Mouse (Mus musculus) MEL (cell line): ENCODE results near the gene 1110051M20Rik. TPM values are rescaled to one million over a fixed set of nuclear protein-coding genes. Genes with fewer than 3 reads are reported as not detected.

Experiments used
- DNase-seq: peaks from one replicate; pipeline ENCODE4 v3.0.0; 2011; ENCODE audit warnings: low read depth, low spot score
- H3K27ac ChIP-seq: 2 replicates; pipeline ENCODE4 v1.5.1; 2012; ENCODE audit warnings: low read depth, mild to moderate bottlenecking, control low read depth, low read length, moderate library complexity; ENCODE audit not compliant: control insufficient read depth
- H3K27me3 ChIP-seq, 2 experiments: fragments of 150-350 bp in 1 of 2; sonication (generic) in 1 of 2; 2 replicates each; pipeline ENCODE4 v1.6.1; 2012; ENCODE audit warnings: low read length in 2 of 2, mild to moderate bottlenecking in 2 of 2, improper control_type of control experiment in 1 of 2, moderate library complexity in 1 of 2; ENCODE audit not compliant: insufficient read depth in 2 of 2, control insufficient read depth in 1 of 2
- H3K36me3 ChIP-seq, 2 experiments: 2 replicates each; pipeline ENCODE4 v1.6.1; 2012 to 2014; ENCODE audit warnings: low read length in 2 of 2, improper control_type of control experiment in 1 of 2, inconsistent platforms in 1 of 2, mild to moderate bottlenecking in 1 of 2; ENCODE audit not compliant: insufficient read depth in 2 of 2, control insufficient read depth in 1 of 2
- H3K4me1 ChIP-seq, 2 experiments: fragments of 150-350 bp in 1 of 2; sonication (generic) in 1 of 2; 2 replicates each; pipeline ENCODE4 v1.6.1; 2012; ENCODE audit warnings: low read length in 2 of 2, improper control_type of control experiment in 1 of 2, mild to moderate bottlenecking in 1 of 2; ENCODE audit not compliant: insufficient read depth in 2 of 2, control insufficient read depth in 1 of 2
- H3K4me3 ChIP-seq, 2 experiments: fragments of 150-350 bp in 1 of 2; sonication (generic) in 1 of 2; 2 replicates each; pipeline ENCODE4 v1.5.1; 2012; ENCODE audit warnings: low read depth in 2 of 2, low read length in 2 of 2, mild to moderate bottlenecking in 2 of 2, moderate library complexity in 2 of 2, control low read depth in 1 of 2, improper control_type of control experiment in 1 of 2; ENCODE audit not compliant: control insufficient read depth in 1 of 2, insufficient read depth in 1 of 2
- H3K79me2 ChIP-seq: 2 replicates; pipeline ENCODE4 v1.6.1; 2012; ENCODE audit warnings: mild to moderate bottlenecking, low read length, moderate library complexity; ENCODE audit not compliant: control insufficient read depth, poor library complexity, insufficient read depth
- H3K9ac ChIP-seq: 2 replicates; pipeline ENCODE4 v1.6.1; 2012; ENCODE audit warnings: low read depth, mild to moderate bottlenecking, control low read depth, low read length, moderate library complexity; ENCODE audit not compliant: control insufficient read depth, poor library complexity, severe bottlenecking
- H3K9me3 ChIP-seq: fragments of 150-350 bp; sonication (generic); replicated peaks from 2 replicates; pipeline ENCODE4 v1.6.1; 2012; ENCODE audit warnings: mild to moderate bottlenecking, low read length, improper control_type of control experiment, moderate library complexity; ENCODE audit not compliant: insufficient read depth
- BHLHE40 ChIP-seq: IDR thresholded peaks from 2 replicates; pipeline ENCODE4 v1.6.1; 2012; ENCODE audit warnings: low read depth, mild to moderate bottlenecking, inconsistent platforms, low read length, improper control_type of control experiment, borderline replicate concordance
- CHD1 ChIP-seq: IDR thresholded peaks from 2 replicates; pipeline ENCODE4 v1.6.1; 2012; ENCODE audit warnings: low read depth, mild to moderate bottlenecking, inconsistent platforms, low read length, improper control_type of control experiment
- CHD2 ChIP-seq: IDR thresholded peaks from 2 replicates; pipeline ENCODE4 v1.6.1; 2011; ENCODE audit warnings: low read length, improper control_type of control experiment
- CTCF ChIP-seq, 3 experiments: IDR thresholded peaks in 2 of 3; conservative IDR thresholded peaks in 1 of 3; 2 replicates each; pipeline ENCODE4 v1.5.1; 2011 to 2012; ENCODE audit warnings: low read length in 3 of 3, low read depth in 2 of 3, mild to moderate bottlenecking in 2 of 3, improper control_type of control experiment in 1 of 3, inconsistent platforms in 1 of 3, mixed read lengths in 1 of 3, moderate library complexity in 1 of 3; ENCODE audit not compliant: control insufficient read depth in 1 of 3, insufficient read depth in 1 of 3, poor library complexity in 1 of 3, severe bottlenecking in 1 of 3
- E2F4 ChIP-seq: IDR thresholded peaks from 2 replicates; pipeline ENCODE4 v1.6.1; 2011; ENCODE audit warnings: low read depth, low read length, improper control_type of control experiment, borderline replicate concordance
- ELF1 ChIP-seq: IDR thresholded peaks from 2 replicates; pipeline ENCODE4 v1.6.1; 2014; ENCODE audit warnings: low read depth, mild to moderate bottlenecking, inconsistent platforms, low read length, improper control_type of control experiment, moderate library complexity
- EP300 ChIP-seq, 2 experiments: IDR thresholded peaks; 2 replicates each; pipeline ENCODE4 v1.6.1; 2011; ENCODE audit warnings: improper control_type of control experiment in 2 of 2, low read length in 2 of 2, low read depth in 1 of 2, mild to moderate bottlenecking in 1 of 2
- ETS1 ChIP-seq: IDR thresholded peaks from 2 replicates; pipeline ENCODE4 v1.6.1; 2012; ENCODE audit warnings: low read depth, mild to moderate bottlenecking, inconsistent platforms, low read length, improper control_type of control experiment, moderate library complexity
- GABPA ChIP-seq: IDR thresholded peaks from 2 replicates; pipeline ENCODE4 v1.6.1; 2012; ENCODE audit warnings: low read depth, mild to moderate bottlenecking, inconsistent platforms, low read length, improper control_type of control experiment, moderate library complexity
- HCFC1 ChIP-seq: IDR thresholded peaks from 2 replicates; pipeline ENCODE4 v1.6.1; 2012; ENCODE audit warnings: low read depth, mild to moderate bottlenecking, inconsistent platforms, low read length, improper control_type of control experiment, moderate library complexity
- JUND ChIP-seq: IDR thresholded peaks from 2 replicates; pipeline ENCODE4 v1.6.1; 2011; ENCODE audit warnings: low read depth, mild to moderate bottlenecking, improper control_type of control experiment, low read length
- KAT2A ChIP-seq: conservative IDR thresholded peaks from 2 replicates; pipeline ENCODE4 v1.6.1; 2012; ENCODE audit warnings: low read depth, low read length, improper control_type of control experiment, inconsistent platforms
- MAFK ChIP-seq: IDR thresholded peaks from 2 replicates; pipeline ENCODE4 v1.6.1; 2011; ENCODE audit warnings: low read depth, mild to moderate bottlenecking, low read length, improper control_type of control experiment, borderline replicate concordance
- MEF2A ChIP-seq: IDR thresholded peaks from 2 replicates; pipeline ENCODE4 v1.6.1; 2014; ENCODE audit warnings: low read depth, mild to moderate bottlenecking, inconsistent platforms, low read length, improper control_type of control experiment; ENCODE audit not compliant: poor library complexity, insufficient replicate concordance, severe bottlenecking; ENCODE audit errors: extremely low read depth
- MXI1 ChIP-seq: IDR thresholded peaks from 2 replicates; pipeline ENCODE4 v1.6.1; 2011; ENCODE audit warnings: mild to moderate bottlenecking, low read depth, low read length, improper control_type of control experiment
- MYC ChIP-seq: IDR thresholded peaks from 2 replicates; pipeline ENCODE4 v1.6.1; 2011; ENCODE audit warnings: low read depth, mild to moderate bottlenecking, low read length, improper control_type of control experiment, moderate library complexity
- NELFE ChIP-seq: IDR thresholded peaks from 2 replicates; pipeline ENCODE4 v1.6.1; 2011; ENCODE audit warnings: low read depth, low read length, improper control_type of control experiment
- NRF1 ChIP-seq: IDR thresholded peaks from 2 replicates; pipeline ENCODE4 v1.6.1; 2014; ENCODE audit warnings: low read depth, mild to moderate bottlenecking, inconsistent platforms, low read length, improper control_type of control experiment, moderate library complexity; ENCODE audit not compliant: poor library complexity, insufficient read depth, severe bottlenecking
- POLR2A ChIP-seq, 2 experiments: IDR thresholded peaks; 2 replicates each; pipeline ENCODE4 v1.6.1; 2011 to 2012; ENCODE audit warnings: low read length in 2 of 2, mild to moderate bottlenecking in 2 of 2, control low read depth in 1 of 2, improper control_type of control experiment in 1 of 2, low read depth in 1 of 2, moderate library complexity in 1 of 2; ENCODE audit not compliant: control insufficient read depth in 1 of 2, insufficient read depth in 1 of 2, poor library complexity in 1 of 2
- POLR2AphosphoS5 ChIP-seq: IDR thresholded peaks from 2 replicates; pipeline ENCODE4 v1.6.1; 2012; ENCODE audit warnings: low read depth, borderline replicate concordance, mild to moderate bottlenecking, inconsistent platforms, low read length, moderate library complexity, mixed read lengths
- RAD21 ChIP-seq: IDR thresholded peaks from 2 replicates; pipeline ENCODE4 v1.6.1; 2011; ENCODE audit warnings: mild to moderate bottlenecking, low read depth, low read length, improper control_type of control experiment
- RCOR1 ChIP-seq: IDR thresholded peaks from 2 replicates; pipeline ENCODE4 v1.6.1; 2012; ENCODE audit warnings: low read depth, mild to moderate bottlenecking, inconsistent platforms, low read length, improper control_type of control experiment
- SIN3A ChIP-seq: IDR thresholded peaks from 2 replicates; pipeline ENCODE4 v1.6.1; 2012; ENCODE audit warnings: low read length, improper control_type of control experiment, inconsistent platforms
- SMC3 ChIP-seq: IDR thresholded peaks from 2 replicates; pipeline ENCODE4 v1.6.1; 2011; ENCODE audit warnings: low read depth, low read length, improper control_type of control experiment
- TAL1 ChIP-seq: IDR thresholded peaks from 2 replicates; pipeline ENCODE4 v1.6.1; 2012; ENCODE audit warnings: mild to moderate bottlenecking, inconsistent platforms, low read length, moderate library complexity, mixed read lengths
- ZKSCAN1 ChIP-seq: IDR thresholded peaks from 2 replicates; pipeline ENCODE4 v1.6.1; 2012; ENCODE audit warnings: low read depth, mild to moderate bottlenecking, inconsistent platforms, low read length, improper control_type of control experiment, moderate library complexity
- ZMIZ1 ChIP-seq: IDR thresholded peaks from 2 replicates; pipeline ENCODE4 v1.6.1; 2012; ENCODE audit warnings: low read depth, mild to moderate bottlenecking, inconsistent platforms, low read length, improper control_type of control experiment, moderate library complexity
- polyA plus RNA-seq, 2 experiments: library from polyadenylated mRNA; stranded (reverse) in 1 of 2; unstranded in 1 of 2; fragments of >175 nt in 1 of 2; fragments of >200 nt in 1 of 2; gene quantifications; 2 replicates each; pipeline versions ENCODE4 v1.2.1 to v1.2.4; 2012; ENCODE audit warnings: low replicate concordance in 2 of 2, low read depth in 1 of 2; ENCODE audit not compliant: insufficient read length in 2 of 2, insufficient read depth in 1 of 2, missing spikeins in 1 of 2
- total RNA-seq: library from RNA; depleted of rRNA; stranded (reverse); fragments of 300-350 nt; gene quantifications from 2 replicates; pipeline ENCODE4 v1.2.3, GENCODE M21; 2012

1110051M20Rik gene
- total and polyA plus RNA-seq, 3 experiments, result 23.0 to 23.3 TPM; not detected in 1

GRCm38 (mm10) chr2:91474358-91474757 is 29.9 kb upstream of the 1110051M20Rik start:
- Histone ChIP-seq H3K27me3 (no peaks in the 10 kb centered on the region), H3K4me3 (no peak overlapping the region), H3K27ac (no peak overlapping the region), H3K4me1 (no peaks in the 10 kb centered on the region), H3K79me2 (no peaks in the 10 kb centered on the region)
- TF ChIP-seq NELFE (no peak), HCFC1 (no peak), CHD2 (no peak), NRF1 (no peak), SMC3 (no peak), E2F4 (no peak), MEF2A (no peak), POLR2AphosphoS5 (no peak), KAT2A (no peak), CTCF (IDR thresholded peaks at IDR 0.05 in 2 of 3, conservative IDR thresholded peaks at IDR 0.05 in 1 of 3; ENCODE audit: control insufficient read depth in 1 of 3, insufficient read depth in 1 of 3, low read depth in 2 of 3, low read length in 3 of 3, poor library complexity in 1 of 3, severe bottlenecking in 1 of 3) (no peak), GABPA (no peak), CHD1 (no peak), ZMIZ1 (no peak), RCOR1 (no peak), RAD21 (no peak), SIN3A (no peak), ZKSCAN1 (no peak), ETS1 (no peak), MAFK (no peak), ELF1 (no peak)
- TF ChIP-seq, all 39 proteins: peak for 0
- no peak overlapping the region for H3K9ac ChIP-seq
- DNase-seq, result no peak
- H3K9me3 ChIP-seq, result no peaks in the 10 kb centered on the region
- no peaks in the 10 kb centered on the region for H3K36me3 ChIP-seq

GRCm38 (mm10) chr2:91470055-91470647 is 25.6 kb upstream of the 1110051M20Rik start:
- TF ChIP-seq EP300 (IDR thresholded peaks at IDR 0.05; ENCODE audit: low read depth in 1 of 2, low read length in 2 of 2), result no peak
- TF ChIP-seq JUND, result no peak
- no peak for TF ChIP-seq BHLHE40
- no peak for TF ChIP-seq MEF2A
- TF ChIP-seq TAL1, result no peak
- no peak for TF ChIP-seq POLR2A (IDR thresholded peaks at IDR 0.05; ENCODE audit: control insufficient read depth in 1 of 2, insufficient read depth in 1 of 2, low read depth in 1 of 2, low read length in 2 of 2, poor library complexity in 1 of 2)
- no peak for TF ChIP-seq MXI1
- TF ChIP-seq RAD21, result no peak
- no peak for TF ChIP-seq MYC
- no peak for TF ChIP-seq RCOR1
- TF ChIP-seq, all 39 proteins: peak for 0
- H3K9me3 ChIP-seq, result no peaks in the 10 kb centered on the region
- H3K4me1 ChIP-seq, result no peaks in the 10 kb centered on the region
- no peak overlapping the region for H3K9ac ChIP-seq
- no peaks in the 10 kb centered on the region for H3K36me3 ChIP-seq
- H3K27ac ChIP-seq, result no peak overlapping the region
- H3K27me3 ChIP-seq, result no peaks in the 10 kb centered on the region
- no peak for DNase-seq
- H3K79me2 ChIP-seq, result no peaks in the 10 kb centered on the region
- H3K4me3 ChIP-seq, result no peak overlapping the region
